Mouse (Mus musculus) ES-E14 (cell line): ENCODE results near the gene Adam22.

Experiments used
- CHD2 ChIP-seq: IDR thresholded peaks from 2 replicates; pipeline ENCODE4 v1.6.1; 2014; ENCODE audit warnings: mild to moderate bottlenecking, low read depth, low read length, inconsistent platforms
- HCFC1 ChIP-seq: IDR thresholded peaks from 2 replicates; pipeline ENCODE4 v1.6.1; 2012; ENCODE audit warnings: low read length, inconsistent platforms, borderline replicate concordance; ENCODE audit not compliant: insufficient read depth
- MAFK ChIP-seq: IDR thresholded peaks from 2 replicates; pipeline ENCODE4 v1.6.1; 2014; ENCODE audit warnings: mild to moderate bottlenecking, low read depth, low read length, inconsistent platforms; ENCODE audit not compliant: insufficient read depth
- ZNF384 ChIP-seq: IDR thresholded peaks from 2 replicates; pipeline ENCODE4 v1.6.1; 2012; ENCODE audit warnings: low read depth, low read length, inconsistent platforms

DNA sequence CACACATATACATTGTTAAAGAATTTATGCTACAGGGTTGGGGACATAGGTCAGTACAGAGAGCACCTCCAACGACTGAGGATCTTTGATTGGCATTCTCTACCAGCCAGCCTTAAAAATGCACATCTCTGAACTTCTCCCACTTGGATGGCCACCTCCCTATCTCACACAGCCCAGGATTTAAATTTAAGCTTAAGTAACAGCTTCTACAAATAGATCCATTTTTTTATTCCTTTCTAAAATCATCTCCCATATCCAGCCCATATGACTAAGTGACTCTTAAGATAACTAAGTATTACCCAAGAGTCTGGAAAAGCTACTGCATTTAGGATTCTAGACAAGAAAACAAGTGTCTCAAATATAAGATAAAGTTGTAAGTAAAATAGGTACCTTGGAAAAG is 140.9 kb downstream of the Adam22 start:
- TF ChIP-seq MAFK: no peak
- no peak for TF ChIP-seq ZNF384
- no peak for TF ChIP-seq CHD2
- no peak for TF ChIP-seq HCFC1
